In the genomic region with DNA sequence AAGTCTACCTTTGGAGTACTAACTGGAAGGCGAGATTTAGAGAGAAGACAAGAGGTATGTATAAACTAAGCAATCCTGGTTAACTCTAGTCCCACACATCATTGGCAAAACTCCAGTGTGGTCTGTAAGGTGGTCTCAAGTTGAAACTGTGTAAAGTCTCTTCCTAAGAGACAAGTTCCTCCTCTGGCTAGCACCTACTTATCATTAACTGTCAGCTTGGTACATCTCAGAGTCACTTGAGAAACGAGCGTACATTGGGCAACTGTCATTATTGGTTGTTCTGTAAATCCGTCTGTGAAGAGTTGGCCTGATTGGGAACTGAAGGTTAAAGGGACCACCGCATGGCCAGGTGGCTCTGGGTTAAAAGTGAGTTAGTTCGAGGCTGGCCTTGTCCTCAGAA, we compare ENCODE assay signal across 24 mouse cellular contexts. TPM values are rescaled to one million over a fixed set of nuclear protein-coding genes. Genes with fewer than 3 reads are reported as not detected.
DNase-seq lines count a peak whose midpoint lies in the region; ATAC-seq and TF ChIP-seq lines count a peak whose summit lies in the region.
"Had no signal": no experiment of that assay in that cellular context is flagged by ENCODE, and none has a peak within 500 bp of the region (broad histone marks: within the 10 kb centered on the region; RNA-seq: fewer than 3 reads in every experiment).

No protein-coding gene starts in this region.

- peaks cover 14% of the 10 kb centered on the region for H3K4me1 ChIP-seq in kidney, postnatal 0 days (replicated peaks; ENCODE audit: insufficient read depth, low read length)
- H3K4me1 ChIP-seq in MEL (ENCODE audit: control insufficient read depth in 1 of 2, insufficient read depth in 2 of 2, low read length in 2 of 2), result peaks cover 0 to 28% of the 10 kb centered on the region in 2 experiments; a peak in 3 of 4 replicates
- H3K4me1 ChIP-seq in liver, embryonic 12.5 days, result peaks cover 30% of the 10 kb centered on the region
- no peaks in the 10 kb centered on the region; the same call in 1 of the 2 replicates for H3K4me1 ChIP-seq in intestine, postnatal 0 days (replicated peaks; ENCODE audit: control insufficient read depth, insufficient read depth, low read length)

- H3K79me2 ChIP-seq in MEL (ENCODE audit: control insufficient read depth, insufficient read depth, low read length, poor library complexity), result peaks cover 19% of the 10 kb centered on the region

- H3K9ac ChIP-seq in kidney, postnatal 0 days (ENCODE audit: low read depth, low read length), result 0 out of 2 replicates have a peak overlapping the region, but pooled peaks have one; percentile 0
- H3K9ac ChIP-seq in MEL (ENCODE audit: control insufficient read depth, low read depth, low read length, poor library complexity, severe bottlenecking), result peak overlapping the region; percentile 14
- H3K9ac ChIP-seq in liver, embryonic 12.5 days, result no peak overlapping the region
- no peak overlapping the region for H3K9ac ChIP-seq in intestine, postnatal 0 days (ENCODE audit: low read depth, low read length)

- ATAC-seq in kidney, postnatal 0 days (replicated peaks; ENCODE audit: low FRiP score, low read depth), result no peak
- peak; percentile 12; the same call in 1 of the 2 replicates for ATAC-seq in granulocyte monocyte progenitor cell, adult 5-6 weeks (replicated peaks; ENCODE audit: poor library complexity, severe bottlenecking)
- no peak for ATAC-seq in liver, embryonic 12.5 days
- ATAC-seq in intestine, postnatal 0 days, result no peak
- ATAC-seq: activated CD4-positive, CD25-positive, alpha-beta regulatory T cell, adult 4 months; CD4-positive, CD25-positive, alpha-beta regulatory T cell, adult 4 months; Patski had no signal

- no peak for DNase-seq in kidney, postnatal 0 days (ENCODE audit: low spot score)
- DNase-seq in kidney, postnatal 36 days, result no peak
- peak; percentile 88 for DNase-seq in MEL (ENCODE audit: low read depth, low spot score)
- DNase-seq in MEL-GATA-1-ER (ENCODE audit: extremely low read depth, low read depth), result peak; percentile 80
- no peak for DNase-seq in left cerebral cortex, postnatal 25 days (ENCODE audit: low spot score in 2 of 2)
- DNase-seq: adrenal gland, adult 2 months; adrenal gland, adult 8-10 months; adrenal gland, postnatal 10 days; adrenal gland, postnatal 14 days; adrenal gland, postnatal 25 days; adrenal gland, postnatal 36 days; B cell, adult 2 months; cerebellum, adult 11 months; cerebellum, adult 11-12 months; cerebellum, adult 18-20 months; cerebellum, adult 2 months had no signal

- TF ChIP-seq EP300 in MEL (IDR thresholded peaks at IDR 0.05; ENCODE audit: low read depth in 1 of 2, low read length in 2 of 2), result peak; percentile 77 to 79

- no peaks in the 10 kb centered on the region for H3K9me3 ChIP-seq in kidney, postnatal 0 days (replicated peaks; ENCODE audit: low read length)
- H3K9me3 ChIP-seq in MEL (replicated peaks; ENCODE audit: insufficient read depth, low read length), result no peaks in the 10 kb centered on the region
- H3K9me3 ChIP-seq in liver, embryonic 12.5 days (replicated peaks), result no peaks in the 10 kb centered on the region
- H3K9me3 ChIP-seq in intestine, postnatal 0 days (ENCODE audit: control insufficient read depth), result no peaks in the 10 kb centered on the region
- H3K9me3 ChIP-seq: G1E had no signal

- no peak overlapping the region for H3K4me3 ChIP-seq in kidney, postnatal 0 days (replicated peaks; ENCODE audit: low read depth, low read length)
- peak overlapping the region in 1 of 2 experiments; percentile 32; a peak in 2 of 4 replicates for H3K4me3 ChIP-seq in MEL (ENCODE audit: control insufficient read depth in 1 of 2, insufficient read depth in 1 of 2, low read depth in 2 of 2, low read length in 2 of 2)
- H3K4me3 ChIP-seq in liver, embryonic 12.5 days, result no peak overlapping the region
- H3K4me3 ChIP-seq in intestine, postnatal 0 days (ENCODE audit: low read depth, low read length), result no peak overlapping the region

- H3K36me3 ChIP-seq in kidney, postnatal 0 days (ENCODE audit: insufficient read depth, low read length), result no peaks in the 10 kb centered on the region
- H3K36me3 ChIP-seq in MEL (ENCODE audit: control insufficient read depth in 1 of 2, insufficient read depth in 2 of 2, low read length in 2 of 2), result peaks cover 0 to 19% of the 10 kb centered on the region in 2 experiments; a peak in 2 of 4 replicates
- H3K36me3 ChIP-seq in liver, embryonic 12.5 days, result peaks cover 3% of the 10 kb centered on the region; the same call in 1 of the 2 replicates
- H3K36me3 ChIP-seq in intestine, postnatal 0 days (ENCODE audit: control insufficient read depth, insufficient read depth), result no peaks in the 10 kb centered on the region

- H3K27me3 ChIP-seq in kidney, postnatal 0 days (ENCODE audit: insufficient read depth, low read length), result no peaks in the 10 kb centered on the region
- H3K27me3 ChIP-seq in MEL (ENCODE audit: control insufficient read depth in 1 of 2, insufficient read depth in 2 of 2, low read length in 2 of 2), result no peaks in the 10 kb centered on the region
- no peaks in the 10 kb centered on the region for H3K27me3 ChIP-seq in liver, embryonic 12.5 days (replicated peaks)
- no peaks in the 10 kb centered on the region for H3K27me3 ChIP-seq in intestine, postnatal 0 days (replicated peaks; ENCODE audit: control insufficient read depth, insufficient read depth, low read length)
- H3K27me3 ChIP-seq: CH12.LX, Patski had no signal

- H3K27ac ChIP-seq in kidney, postnatal 0 days, result no peak overlapping the region
- peak overlapping the region; percentile 54 for H3K27ac ChIP-seq in MEL (ENCODE audit: control insufficient read depth, low read depth, low read length)
- H3K27ac ChIP-seq in liver, embryonic 12.5 days, result no peak overlapping the region
- H3K27ac ChIP-seq in intestine, postnatal 0 days (ENCODE audit: low read depth, low read length), result no peak overlapping the region

- TF ChIP-seq RAD21 in MEL (IDR thresholded peaks at IDR 0.05; ENCODE audit: low read depth, low read length), result no peak

- H3K4me2 ChIP-seq in kidney, postnatal 0 days (ENCODE audit: low read length), result no peak overlapping the region
- no peak overlapping the region for H3K4me2 ChIP-seq in liver, embryonic 12.5 days
- no peak overlapping the region for H3K4me2 ChIP-seq in intestine, postnatal 0 days (replicated peaks; ENCODE audit: low read depth)

- intact Hi-C loops in left cerebral cortex, postnatal 25 days (cut with DNase I), result no loop called here

- no peak for TF ChIP-seq CTCF in kidney, postnatal 0 days (IDR thresholded peaks at IDR 0.05; ENCODE audit: low read depth)
- TF ChIP-seq CTCF in MEL (IDR thresholded peaks at IDR 0.05 in 2 of 3, conservative IDR thresholded peaks at IDR 0.05 in 1 of 3; ENCODE audit: control insufficient read depth in 1 of 3, insufficient read depth in 1 of 3, low read depth in 2 of 3, low read length in 3 of 3, poor library complexity in 1 of 3, severe bottlenecking in 1 of 3), result no peak
- TF ChIP-seq CTCF in intestine, postnatal 0 days (IDR thresholded peaks at IDR 0.05; ENCODE audit: low read depth), result no peak

- TF ChIP-seq POLR2A in MEL (IDR thresholded peaks at IDR 0.05; ENCODE audit: control insufficient read depth in 1 of 2, insufficient read depth in 1 of 2, low read depth in 1 of 2, low read length in 2 of 2, poor library complexity in 1 of 2), result 0 out of 4 replicates have a peak, but pooled peaks of 1 of the 2 experiments have one; percentile 48

- WGBS in kidney, postnatal 0 days, result 77% methylated on average over 6 of the region's 6 CpGs
- 49% methylated on average over 6 of the region's 6 CpGs for WGBS in liver, embryonic 12.5 days (ENCODE audit: insufficient replicate concordance)
- WGBS in intestine, postnatal 0 days, result 69% methylated on average over 6 of the region's 6 CpGs

TF ChIP-seq in MEL, 35 proteins besides CTCF, POLR2A, EP300 and RAD21:
- TF ChIP-seq SIN3A (IDR thresholded peaks at IDR 0.05; ENCODE audit: low read length) (peak; percentile 71), POLR2AphosphoS2 (IDR thresholded peaks at IDR 0.05; ENCODE audit: low read length) (peak; percentile 50; the same call in 1 of the 2 replicates), MYB (IDR thresholded peaks at IDR 0.05; ENCODE audit: low read depth, low read length) (peak; percentile 71), SMC3 (IDR thresholded peaks at IDR 0.05; ENCODE audit: low read depth, low read length) (no peak), MAZ (IDR thresholded peaks at IDR 0.05; ENCODE audit: low read depth, low read length) (no peak), ETS1 (IDR thresholded peaks at IDR 0.05; ENCODE audit: low read depth, low read length) (peak; percentile 35; the same call in 1 of the 2 replicates), RCOR1 (IDR thresholded peaks at IDR 0.05; ENCODE audit: low read depth, low read length) (peak; percentile 73), GATA1 (IDR thresholded peaks at IDR 0.05; ENCODE audit: low read depth, low read length) (peak; percentile 48), GABPA (IDR thresholded peaks at IDR 0.05; ENCODE audit: low read depth, low read length) (no peak), TBP (IDR thresholded peaks at IDR 0.05; ENCODE audit: low read depth, low read length) (peak; percentile 33; the same call in 1 of the 2 replicates), MXI1 (IDR thresholded peaks at IDR 0.05; ENCODE audit: low read depth, low read length) (0 out of 2 replicates have a peak, but pooled peaks have one; percentile 26), ZC3H11A (IDR thresholded peaks at IDR 0.05; ENCODE audit: low read depth, low read length) (no peak), TCF12 (IDR thresholded peaks at IDR 0.05; ENCODE audit: low read depth, low read length) (peak; percentile 51; the same call in 1 of the 2 replicates), USF2 (IDR thresholded peaks at IDR 0.05; ENCODE audit: borderline replicate concordance in 1 of 2, insufficient read depth in 1 of 2, low read depth in 1 of 2, low read length in 2 of 2) (no peak), TAL1 (IDR thresholded peaks at IDR 0.05; ENCODE audit: low read length) (peak; percentile 82)

RNA-seq across cellular contexts. Expression of gene Dync1h1, which starts 12.6 kb away (rescaled TPM):
- 33.2 and 38.1 TPM in 2 replicates for polyA plus RNA-seq in kidney, postnatal 0 days (2015; fragmentation: Nextera tagmentation; extraction: Ambion mirVana)
- 98.2 and 101 TPM in 2 replicates for total RNA-seq in MEL (2012; rRNA removed)
- polyA plus RNA-seq in MEL (2012; ENCODE audit: insufficient read depth in 1 of 2, insufficient read length in 2 of 2, low read depth in 1 of 2, low replicate concordance in 2 of 2, missing spikeins in 1 of 2), result 100 to 1,000 TPM; 157 to 230 TPM
- total RNA-seq in granulocyte monocyte progenitor cell, adult 5-6 weeks (2014; fragmentation: Nextera tagmentation), result 67.0 and 91.1 TPM in 2 replicates
- 78.1 and 161 TPM in 2 replicates for total RNA-seq in granulocyte monocyte progenitor cell, adult 5-6 weeks (2017)
- 20.5 and 23.0 TPM in 2 replicates for polyA plus RNA-seq in liver, embryonic 12.5 days (2016; fragmentation: Nextera tagmentation; extraction: Ambion mirVana)
- 100 to 1,000 TPM; 308 to 319 TPM for total RNA-seq in left cerebral cortex, postnatal 25 days (2021)
- 19.7 and 21.8 TPM in 2 replicates for polyA plus RNA-seq in intestine, postnatal 0 days (2015; fragmentation: Nextera tagmentation; extraction: Ambion mirVana)

Comparison
In these comparisons a context has a peak if more than half of its experiments do, and no peak if none do; other contexts are left out.
1. DNase-seq: peak in MEL (single experiment) and MEL-GATA-1-ER (single experiment); none in kidney, postnatal 0 days (single experiment), kidney, postnatal 36 days (0 of 2) and left cerebral cortex, postnatal 25 days (0 of 2).
2. H3K9ac ChIP-seq: peak in kidney, postnatal 0 days (single experiment) and MEL (single experiment); none in liver, embryonic 12.5 days (single experiment) and intestine, postnatal 0 days (single experiment).